Mouse (Mus musculus) T-helper 17 cell (primary cell): Measurements from ENCODE around the gene Susd3.

Source experiments
- in situ Hi-C, 2 experiments: fragments of 300-600 bp; cut with MboI, MseI; formaldehyde crosslinking; loops; 1 replicate in 1 of 2; 2 replicates in 1 of 2; pipeline ENCODE4 v1.15.1; 2025; ENCODE audit warnings: high pct_unique_total_duplicates in 2 of 2

Gene Susd3

DNA sequence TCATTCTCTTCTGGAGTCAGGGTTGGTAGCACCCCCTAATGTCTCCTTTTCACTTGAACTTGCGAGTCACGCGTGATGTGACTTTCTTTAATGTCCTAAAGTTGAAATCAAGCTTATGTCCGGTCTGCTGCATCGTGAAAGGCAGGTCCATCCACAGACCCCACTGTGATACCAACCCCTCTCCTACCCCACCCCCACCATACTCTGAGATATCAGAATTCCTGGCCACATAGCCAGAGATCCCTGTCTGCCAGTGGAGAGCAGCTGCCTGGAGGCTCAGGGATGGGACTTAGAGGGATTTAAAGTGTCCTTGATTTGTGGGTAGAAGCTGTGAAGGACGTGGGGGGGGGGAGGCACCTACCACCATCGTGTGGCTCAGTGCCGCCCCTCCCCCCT lies at the start of gene Susd3:
TSS of gene Susd3 (minus strand) at position 240 of the 396 bp plus-strand sequence.
- in situ Hi-C loops: no loop called here

DNA sequence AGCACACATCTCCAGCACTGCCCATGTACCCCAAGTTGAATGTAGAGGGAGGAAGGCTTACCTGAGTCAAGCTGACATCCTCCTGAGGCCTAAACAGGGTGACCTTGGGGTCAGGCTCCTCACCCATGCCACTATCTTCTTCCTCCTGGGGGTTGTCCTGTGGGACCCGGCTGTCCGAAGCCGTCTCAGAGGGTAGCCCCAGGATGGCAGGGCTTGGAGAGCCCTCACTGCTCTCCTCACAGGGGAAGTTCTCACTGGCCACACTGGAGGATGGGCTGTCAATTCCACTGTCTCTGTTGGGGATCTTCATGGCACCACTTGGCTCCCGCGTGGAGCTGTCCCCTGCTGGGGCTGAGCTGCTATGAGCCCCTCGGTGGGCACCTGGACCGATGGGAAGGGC lies 47.8 kb upstream of the Susd3 start:
- in situ Hi-C loops: no loop called here

DNA sequence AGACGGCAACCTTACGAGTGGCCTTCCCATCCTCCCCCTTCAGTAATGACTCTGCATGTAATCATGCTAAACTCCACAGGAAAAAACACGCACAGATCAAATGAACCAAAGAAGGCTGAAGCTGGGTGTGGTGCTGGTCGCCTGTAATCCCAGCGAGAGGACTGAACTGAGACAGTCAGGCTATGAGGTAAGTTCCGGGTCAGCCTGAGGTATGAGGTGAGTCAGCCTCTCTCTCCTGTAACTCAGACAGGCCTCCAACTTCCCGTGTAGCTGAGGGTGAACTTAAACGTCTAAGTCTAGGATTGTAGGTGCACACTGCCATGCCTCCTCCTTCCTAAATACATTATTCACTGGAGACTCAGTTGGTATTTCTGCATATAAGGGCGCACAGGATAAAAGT lies 45.6 kb upstream of the Susd3 start:
- in situ Hi-C loops: no loop called here

DNA sequence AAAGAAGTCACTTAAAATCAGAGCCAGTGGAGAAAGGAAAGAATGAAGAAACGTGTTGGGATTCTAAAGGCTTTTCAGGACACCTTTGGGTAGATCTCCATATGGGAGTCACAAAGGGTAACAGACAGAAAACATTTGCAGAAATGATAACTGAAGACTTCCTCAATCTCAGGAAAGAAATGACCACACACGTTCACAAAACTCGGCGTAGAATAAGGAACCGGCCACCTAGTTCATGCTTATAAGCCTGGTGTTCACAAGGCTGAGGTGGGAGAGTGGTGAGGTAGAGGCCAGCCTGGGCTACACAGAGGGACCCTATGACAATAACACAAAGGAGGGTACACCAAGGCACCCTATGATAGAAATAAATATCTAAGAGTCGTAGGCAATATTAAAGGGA lies 43.4 kb upstream of the Susd3 start:
- in situ Hi-C loops: no loop called here

DNA sequence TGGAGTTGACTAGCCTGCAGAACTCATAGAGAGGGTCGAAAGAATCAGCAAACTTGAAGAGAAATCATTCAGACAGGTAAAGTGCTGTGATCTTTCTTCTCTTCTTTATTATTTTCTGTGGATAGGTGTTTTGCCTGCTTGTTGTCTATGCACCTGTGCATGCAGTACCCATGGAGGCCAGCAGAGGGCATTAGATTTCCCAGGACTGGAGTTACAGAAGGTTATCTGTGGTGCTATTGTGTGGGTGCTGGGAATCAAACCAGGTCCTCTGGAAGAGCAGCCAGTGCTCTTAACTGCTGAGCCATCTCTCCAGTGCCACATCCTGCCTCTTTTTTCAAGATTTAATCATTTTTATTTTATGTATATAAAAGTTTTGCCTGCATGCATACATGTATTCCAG lies 42.9 kb upstream of the Susd3 start:
- in situ Hi-C loops: no loop called here

DNA sequence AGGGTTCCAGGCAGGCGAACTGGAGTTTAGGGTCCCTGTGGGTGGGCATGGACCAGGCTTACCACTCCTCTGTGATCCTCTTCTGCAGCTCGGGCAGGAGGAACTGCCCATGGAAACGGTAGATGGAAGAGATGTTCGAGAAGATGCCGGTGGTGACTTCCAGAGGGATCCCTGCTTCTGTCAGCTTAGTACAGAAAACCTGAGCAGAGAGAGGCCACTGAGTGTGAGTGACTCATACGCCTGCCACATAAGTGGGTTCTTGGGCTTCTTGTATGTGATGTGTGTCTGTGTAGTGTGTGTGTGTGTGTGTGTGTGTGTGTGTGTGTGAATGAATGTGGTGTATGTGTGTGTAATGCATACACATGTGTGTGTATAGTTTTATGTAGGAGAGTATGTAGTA lies 38.7 kb upstream of the Susd3 start:
- in situ Hi-C loops: no loop called here

DNA sequence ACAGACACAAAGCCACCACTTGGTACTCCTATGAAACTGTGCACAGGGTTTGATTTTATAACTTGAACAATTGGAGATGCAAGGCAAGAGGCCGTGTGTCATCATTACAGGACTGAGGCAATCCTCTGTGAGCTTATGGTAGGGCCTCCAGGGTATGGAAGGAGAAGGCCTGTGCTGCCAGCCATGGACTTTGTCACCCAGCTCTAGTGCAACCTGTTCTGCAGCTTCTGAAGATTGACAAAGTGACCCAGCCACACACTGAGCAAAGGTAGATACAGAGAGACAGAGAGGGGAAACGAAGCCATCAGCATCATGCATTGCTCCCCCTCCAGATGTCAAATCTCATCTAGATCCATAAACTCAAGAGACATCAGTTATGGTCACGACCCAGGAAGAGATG lies 38.2 kb upstream of the Susd3 start:
- in situ Hi-C loops: no loop called here

DNA sequence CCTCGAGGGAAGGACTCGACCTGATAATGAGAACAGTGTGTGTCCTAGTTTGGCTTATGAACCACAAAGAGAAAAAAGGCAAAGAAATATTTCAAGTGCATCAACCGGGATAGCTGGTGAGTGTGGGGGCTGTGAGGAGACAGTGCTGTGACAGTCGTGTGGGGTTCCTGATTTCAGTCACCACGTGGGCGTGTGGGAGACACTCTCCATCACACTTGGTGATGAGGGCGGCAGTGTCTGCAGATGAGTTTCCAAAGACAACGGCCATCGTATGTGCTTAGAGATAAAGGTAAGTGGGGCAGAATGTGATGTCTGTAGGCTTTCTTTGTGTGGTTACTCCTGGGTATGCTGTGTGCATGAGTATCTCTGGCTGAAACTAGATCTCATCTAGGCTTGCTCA lies 35.2 kb upstream of the Susd3 start:
- in situ Hi-C loops: no loop called here

DNA sequence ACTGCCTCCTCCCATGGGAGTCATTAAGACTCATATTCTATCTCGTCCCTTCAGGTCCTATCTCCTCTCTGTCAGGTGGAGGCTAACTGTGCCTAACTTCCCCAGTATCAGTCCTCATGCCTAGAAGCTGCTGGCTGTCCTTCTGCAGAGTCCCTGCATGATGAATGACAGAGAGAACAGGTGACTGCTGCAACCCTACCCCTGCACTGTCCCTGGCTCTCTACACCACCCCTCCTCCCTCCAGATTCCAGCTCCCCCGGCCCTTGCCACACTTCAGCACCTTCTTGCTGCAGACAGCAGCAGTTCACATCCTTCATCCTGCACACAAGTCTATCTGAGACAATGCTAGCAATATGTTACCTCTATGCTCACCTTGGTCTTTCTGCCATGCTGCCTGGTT lies 33.7 kb upstream of the Susd3 start:
- in situ Hi-C loops: no loop called here

DNA sequence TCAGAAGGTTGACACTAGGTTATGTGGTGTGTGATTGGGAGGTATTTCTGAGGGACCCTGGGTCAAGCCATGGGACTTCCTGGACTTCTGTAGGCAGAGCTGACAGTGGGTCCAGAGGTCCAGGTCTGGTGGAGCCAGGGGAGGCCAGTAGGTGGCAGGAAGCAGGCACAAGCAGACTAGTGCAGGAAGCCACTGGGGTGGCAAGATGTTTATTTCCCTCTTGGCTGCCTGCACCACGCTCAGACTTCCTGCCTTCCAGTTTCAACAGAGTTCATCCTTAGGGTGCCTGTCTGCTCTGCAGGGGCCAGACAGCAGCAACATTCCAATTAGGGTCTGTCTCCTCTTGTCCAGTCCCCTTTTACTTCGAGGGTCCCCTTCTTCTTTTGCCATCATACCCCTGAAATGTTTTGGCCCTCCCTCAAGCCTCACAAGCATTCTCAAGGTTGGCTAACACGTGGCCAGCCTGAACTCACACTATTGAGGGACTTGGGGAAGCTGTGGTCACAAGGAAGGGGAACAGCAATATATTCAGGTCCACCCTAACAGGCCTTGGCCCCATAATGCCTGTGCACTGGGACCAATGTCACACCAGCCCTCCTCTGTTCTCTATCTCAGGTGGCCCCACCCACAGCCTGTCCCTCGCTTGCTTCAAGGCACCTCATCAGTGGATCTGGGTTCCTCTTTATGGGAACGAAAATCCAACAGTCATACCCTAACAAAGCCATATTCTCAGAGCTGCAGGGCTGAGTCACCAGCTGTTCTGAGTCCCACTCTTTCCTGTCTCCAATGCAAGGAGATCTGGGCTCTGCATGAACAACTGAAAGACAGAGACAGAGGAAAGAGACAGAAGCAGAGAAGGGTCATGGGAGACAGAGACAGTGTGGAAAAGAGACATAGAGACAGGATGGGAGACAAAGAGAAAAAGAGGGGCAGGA lies 23.6 kb upstream of the Susd3 start:
- in situ Hi-C loops: no loop called here

DNA sequence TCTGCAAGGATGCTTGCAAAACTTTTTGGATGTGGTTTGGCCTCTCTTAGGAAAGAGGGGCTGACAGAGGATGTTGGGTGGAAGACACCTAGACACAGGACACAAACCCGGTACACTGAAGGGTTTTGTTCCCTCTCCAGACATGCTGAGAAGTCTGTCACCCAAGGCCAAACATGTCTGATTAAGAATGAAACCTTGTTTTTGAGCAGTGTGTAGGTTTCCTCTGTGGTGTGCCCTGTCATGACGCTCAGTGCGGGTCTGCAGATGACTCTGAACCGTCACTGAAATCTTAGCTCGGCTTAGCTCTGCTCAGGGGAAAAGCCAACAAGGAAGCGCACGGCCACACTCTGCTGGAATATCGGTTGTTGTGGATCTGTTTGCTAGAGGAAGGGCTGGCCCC lies 22.0 kb upstream of the Susd3 start:
- in situ Hi-C loops: no loop called here

DNA sequence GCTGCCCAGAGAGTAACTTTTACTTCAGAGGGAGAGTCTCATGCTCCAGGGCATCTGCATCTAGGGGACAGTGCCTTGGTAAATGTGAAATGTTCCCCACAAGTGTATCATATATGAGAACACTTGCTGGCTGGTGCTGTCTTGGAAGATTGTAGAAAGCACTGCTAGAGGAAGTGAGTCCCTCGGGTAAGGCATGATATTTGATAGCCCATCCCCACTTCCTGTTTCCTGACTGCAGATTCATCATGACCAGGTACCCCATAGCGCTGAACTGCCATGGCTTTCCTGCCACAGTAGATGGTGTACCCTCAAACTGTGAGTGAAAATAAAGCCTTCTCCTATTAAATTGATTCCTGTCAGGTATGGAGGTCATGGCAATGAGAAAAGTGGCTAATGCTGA lies 19.1 kb upstream of the Susd3 start:
- in situ Hi-C loops: no loop called here

DNA sequence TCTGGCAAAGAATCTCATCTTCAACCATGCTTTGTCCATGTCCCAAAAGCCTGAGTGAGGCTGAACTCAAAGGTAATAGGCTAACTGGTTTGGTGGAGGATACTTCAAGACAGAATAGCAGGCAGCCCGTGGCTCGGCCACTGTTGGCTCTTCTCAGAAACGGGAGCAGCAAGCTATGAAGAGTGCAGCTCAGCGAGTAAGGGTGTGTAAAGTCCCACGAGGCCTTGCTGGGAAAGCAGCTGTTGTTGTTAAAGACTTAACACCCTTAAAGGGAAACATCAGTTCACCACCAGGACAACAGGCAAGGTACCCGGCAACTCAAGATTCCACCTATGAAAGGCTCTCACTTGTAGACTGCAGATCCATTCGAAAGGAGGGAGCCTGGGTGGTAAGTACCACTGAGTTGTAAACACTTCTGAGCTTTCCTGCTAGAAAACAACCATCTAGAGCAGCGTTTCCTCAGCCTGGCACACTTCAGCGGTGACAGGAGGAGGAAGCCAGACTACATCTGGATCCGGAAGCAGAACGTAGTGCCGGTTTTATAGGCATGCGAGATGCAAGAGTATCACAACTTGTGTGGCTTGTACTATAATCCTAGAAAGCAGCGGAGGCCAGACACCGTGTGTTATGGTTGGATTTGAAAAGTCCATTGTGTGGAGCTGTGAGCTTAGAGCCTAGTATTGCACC lies 11.7 kb upstream of the Susd3 start:
- in situ Hi-C loops: no loop called here

DNA sequence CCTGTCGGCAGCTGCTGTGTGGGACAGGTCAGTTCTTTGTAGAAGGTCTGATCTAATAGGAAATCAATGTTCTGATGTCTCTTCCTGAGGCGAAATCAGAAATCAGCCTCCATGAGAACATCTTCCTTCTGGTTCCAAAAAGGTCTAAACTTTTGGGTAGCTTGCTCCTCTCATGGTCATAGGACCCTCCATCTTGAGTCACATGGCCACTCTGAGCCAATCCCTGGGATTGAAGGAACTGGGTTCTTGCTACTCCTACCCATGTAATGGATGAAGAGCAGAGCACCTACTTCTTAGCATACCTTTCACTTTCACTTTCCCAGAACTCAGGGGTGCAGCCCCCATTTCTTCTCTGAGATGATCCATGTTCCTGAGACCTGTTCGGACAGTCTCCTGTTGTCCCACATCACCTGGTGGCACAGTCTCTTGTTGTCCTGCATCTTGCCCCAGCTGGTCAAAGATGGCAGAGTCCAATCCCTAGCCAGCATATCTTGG lies 9.4 kb upstream of the Susd3 start:
- in situ Hi-C loops: no loop called here

DNA sequence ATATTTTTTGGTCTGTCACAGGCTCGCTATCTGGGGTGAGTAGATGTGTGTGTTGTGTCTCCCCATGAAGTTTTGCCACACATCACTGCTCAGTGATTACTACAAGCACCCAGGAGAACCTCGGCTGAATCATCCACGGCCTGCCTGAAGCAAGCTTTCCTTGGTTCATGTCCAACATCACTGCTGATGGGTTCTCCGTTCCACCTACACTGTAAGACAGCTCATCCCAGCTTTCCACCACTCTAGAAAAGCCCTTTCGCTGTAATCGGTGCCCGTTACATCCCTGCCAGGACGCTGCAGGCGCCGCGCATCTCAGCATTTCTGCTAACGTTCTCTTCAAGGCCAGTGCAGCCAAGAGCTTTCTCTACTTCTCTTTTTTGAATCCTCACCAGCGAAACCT lies 4.2 kb upstream of the Susd3 start:
- in situ Hi-C loops: no loop called here

DNA sequence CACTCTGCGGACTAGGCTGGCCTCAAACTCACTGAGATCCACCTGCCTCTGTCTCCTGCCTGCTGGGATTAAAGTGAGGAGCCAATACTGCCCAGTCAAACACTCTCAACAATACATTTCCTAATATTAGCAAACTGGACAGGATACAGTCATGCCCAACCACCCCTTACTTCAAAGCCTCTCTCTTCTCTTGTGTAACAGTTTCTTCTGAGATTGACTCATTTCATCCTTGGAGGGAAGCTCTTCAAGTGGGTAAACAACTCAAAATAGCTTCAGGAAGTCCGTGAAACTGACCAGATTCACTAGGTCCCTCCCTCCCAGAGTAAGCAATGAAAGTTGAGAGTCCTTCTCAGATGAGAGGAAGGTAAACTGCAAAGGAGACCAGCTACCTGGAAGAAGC lies 3.6 kb upstream of the Susd3 start:
- in situ Hi-C loops: no loop called here

DNA sequence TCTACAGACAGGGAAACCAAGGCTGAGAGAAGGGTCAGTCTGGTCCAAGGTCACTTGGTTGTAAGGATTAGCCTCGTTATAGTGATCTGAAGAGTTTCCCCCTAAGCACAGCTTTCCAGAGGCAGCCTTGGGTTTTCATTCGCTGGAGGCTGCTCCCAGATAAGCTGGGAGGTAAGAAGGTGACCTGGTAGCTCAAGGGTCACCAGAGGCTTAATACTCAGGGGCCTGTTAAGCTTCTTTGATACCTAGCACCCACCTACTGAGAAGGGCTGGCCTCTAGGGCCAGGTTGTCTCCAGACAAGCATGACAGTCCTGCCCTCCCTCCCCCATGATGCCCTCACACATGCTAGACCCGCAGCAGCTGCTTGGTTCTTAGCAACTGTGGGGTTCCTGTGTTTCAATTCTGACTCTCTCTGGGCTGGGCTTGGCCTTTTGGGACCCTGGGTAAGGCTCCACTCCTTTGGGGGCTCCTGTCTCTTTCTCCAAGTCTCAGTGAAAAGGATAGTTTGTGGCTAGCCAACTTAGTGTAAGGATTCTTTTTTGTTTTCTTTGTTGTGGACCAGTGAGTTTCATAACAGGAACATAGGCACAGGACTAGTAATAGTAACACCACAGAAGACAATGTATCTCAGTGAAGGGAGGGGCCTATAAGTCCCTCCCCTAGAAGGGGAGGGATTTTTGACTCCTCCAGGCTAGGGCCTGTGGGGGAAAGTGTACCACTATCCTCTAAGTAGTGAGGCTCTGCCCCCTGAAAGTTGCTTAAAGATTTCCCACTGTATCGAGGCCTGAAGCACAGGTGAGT lies 2.4 kb upstream of the Susd3 start:
- in situ Hi-C loops: no loop called here

DNA sequence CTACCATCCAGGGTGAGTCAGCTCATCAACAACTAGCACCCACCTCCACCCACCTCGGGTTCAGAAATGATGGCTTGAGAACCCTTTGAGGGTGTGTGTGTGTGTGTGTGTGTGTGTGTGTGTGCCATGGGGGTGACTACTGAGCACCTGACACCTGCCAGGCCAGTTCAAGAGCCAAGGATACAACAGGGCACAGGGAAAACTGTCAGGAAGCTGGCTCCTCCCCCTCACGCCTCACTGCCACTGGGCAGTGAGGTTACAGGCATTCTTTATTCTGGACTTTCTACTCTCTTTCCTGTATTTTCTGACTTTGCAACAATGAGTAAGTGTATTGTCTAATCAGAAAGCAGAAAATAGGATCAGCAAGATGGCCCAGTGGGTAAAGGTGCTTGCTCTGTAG lies 1.1 kb upstream of the Susd3 start:
- in situ Hi-C loops: no loop called here

DNA sequence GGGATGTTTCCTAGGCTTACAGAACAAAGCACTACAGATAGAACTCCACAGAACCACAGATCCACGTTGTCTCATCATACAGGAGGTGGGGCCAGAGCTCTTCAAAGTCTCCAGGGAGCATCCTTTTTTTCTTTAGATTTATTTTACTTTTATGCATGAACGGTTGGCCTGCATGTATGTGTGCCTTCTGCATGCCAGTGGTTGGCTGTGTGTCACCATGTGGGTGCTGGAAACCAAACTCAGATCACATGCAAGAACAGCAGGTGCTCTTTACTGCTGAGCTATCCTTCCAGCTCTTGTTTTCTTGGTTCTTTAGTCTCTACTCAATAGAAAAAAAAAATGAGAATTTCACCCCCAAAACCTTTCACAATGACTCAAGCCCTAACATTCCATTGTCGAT lies 417 bp upstream of the Susd3 start:
- in situ Hi-C loops: no loop called here

DNA sequence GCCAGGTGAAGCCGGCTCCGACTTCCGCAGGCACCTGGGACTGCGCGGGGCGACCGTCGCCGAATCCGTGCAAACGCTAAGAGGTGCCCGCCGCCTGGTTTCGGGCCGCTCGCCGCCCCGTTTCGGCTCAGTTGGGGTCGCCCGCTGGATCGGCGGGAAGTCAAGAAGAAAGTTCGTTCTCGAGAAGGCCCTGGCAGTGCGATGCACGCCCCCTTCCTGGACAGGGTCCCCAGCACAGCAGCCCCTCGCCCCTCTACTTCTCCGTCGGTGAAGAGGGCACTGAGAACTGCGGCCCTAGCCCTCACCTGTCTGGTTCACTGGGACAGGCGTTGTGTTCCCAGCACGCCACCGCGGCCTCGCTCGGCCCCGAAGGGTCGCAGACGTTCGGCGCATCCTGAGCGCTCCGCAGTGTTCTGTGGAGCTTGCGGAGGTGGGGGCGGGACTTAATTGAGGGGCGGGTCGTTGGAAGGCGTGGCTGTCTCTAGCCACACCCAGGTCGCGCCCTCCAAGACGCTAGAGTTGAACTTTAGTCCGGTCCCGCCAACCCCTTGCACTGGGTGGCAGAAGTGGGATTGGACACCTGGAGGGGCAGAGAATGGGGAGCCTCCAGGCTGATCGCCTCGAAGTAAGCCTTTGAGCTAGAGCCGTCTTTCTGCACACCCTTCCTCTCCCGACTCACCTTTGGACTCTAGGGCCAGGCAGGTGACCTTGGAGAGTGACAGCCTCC lies 603 bp downstream of the Susd3 start:
- in situ Hi-C loops: no loop called here

DNA sequence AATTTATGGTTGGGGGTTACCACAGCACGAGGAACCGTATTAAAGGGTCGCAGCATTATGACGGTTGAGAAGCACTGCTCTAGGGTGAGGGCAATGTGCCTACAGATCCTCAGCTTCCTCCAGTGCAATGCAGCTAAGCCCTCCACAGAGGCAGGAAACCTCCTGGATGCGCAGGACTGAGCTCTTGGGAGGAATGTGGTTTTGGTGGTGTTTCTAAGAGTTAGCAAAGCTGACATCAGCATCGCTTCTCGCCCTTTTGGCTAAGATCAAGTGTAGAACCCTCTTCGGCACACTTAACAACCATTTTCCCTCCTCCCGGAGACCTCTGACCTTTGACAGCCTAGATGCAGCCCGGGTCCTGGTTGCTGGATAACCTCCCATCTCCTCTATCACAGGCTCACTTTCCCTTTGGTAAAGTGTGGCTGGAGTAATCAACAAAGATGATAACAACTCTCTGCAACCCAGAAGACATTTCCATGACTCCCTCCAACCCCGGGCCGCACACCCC lies 1.2 kb downstream of the Susd3 start:
- in situ Hi-C loops: no loop called here
